Comparison of ENCODE assay signal across 8 mouse cellular contexts in genomic region chr5:114942074-114942765, GRCm38 (mm10). TPM values are rescaled to one million over a fixed set of nuclear protein-coding genes. Genes with fewer than 3 reads are reported as not detected.
DNase-seq lines count a peak whose midpoint lies in the region; ATAC-seq and TF ChIP-seq lines count a peak whose summit lies in the region.

TSS of gene 2210016L21Rik (plus strand) at chr5:114942158.

- WGBS in cerebellum, adult 2 months, result 1% methylated on average over 39 of the region's 39 CpGs
- WGBS in forebrain, postnatal 0 days, result 3% methylated on average over 39 of the region's 39 CpGs
- WGBS in lung, embryonic 15.5 days, result under 1% methylated on average over 39 of the region's 39 CpGs

- peak within 1 kb of the TSS; percentile 72 for H3K4me2 ChIP-seq in forebrain, postnatal 0 days (ENCODE audit: low read depth)
- peak within 1 kb of the TSS; percentile 77 for H3K4me2 ChIP-seq in lung, embryonic 15.5 days

- no peak for TF ChIP-seq CTCF in cerebellum, adult 2 months (IDR thresholded peaks at IDR 0.05; ENCODE audit: borderline replicate concordance, insufficient read depth, low read depth, low read length)
- TF ChIP-seq CTCF in forebrain, postnatal 0 days (IDR thresholded peaks at IDR 0.05; ENCODE audit: low read depth), result peak; percentile 57

- no peaks in the 10 kb centered on the region; the same call in 1 of the 2 replicates for H3K9me3 ChIP-seq in forebrain, postnatal 0 days (ENCODE audit: low read length)
- H3K9me3 ChIP-seq in lung, embryonic 15.5 days, result no peaks in the 10 kb centered on the region

- peak within 1 kb of the TSS; percentile 85 for H3K27ac ChIP-seq in cerebellum, adult 2 months (ENCODE audit: insufficient read depth, low read length)
- peak within 1 kb of the TSS; percentile 92 for H3K27ac ChIP-seq in forebrain, postnatal 0 days (ENCODE audit: low read depth, low read length)
- H3K27ac ChIP-seq in lung, embryonic 15.5 days, result peak within 1 kb of the TSS; percentile 85

- TF ChIP-seq POLR2A in cerebellum, adult 2 months (IDR thresholded peaks at IDR 0.05; ENCODE audit: borderline replicate concordance, insufficient read depth, low read length), result peak; percentile 86

- H3K4me3 ChIP-seq in cerebellum, adult 2 months (replicated peaks; ENCODE audit: insufficient read depth, low read depth, low read length), result peak within 1 kb of the TSS; percentile 93
- H3K4me3 ChIP-seq in forebrain, postnatal 0 days (ENCODE audit: low read depth, low read length), result peak within 1 kb of the TSS; percentile 81
- H3K4me3 ChIP-seq in lung, embryonic 15.5 days, result peak within 1 kb of the TSS; percentile 94

- no peaks in the 10 kb centered on the region for H3K27me3 ChIP-seq in cerebellum, adult 2 months (ENCODE audit: control insufficient read depth, insufficient read depth, low read length)
- H3K27me3 ChIP-seq in forebrain, postnatal 0 days (ENCODE audit: insufficient read depth, low read length), result no peaks in the 10 kb centered on the region
- no peaks in the 10 kb centered on the region for H3K27me3 ChIP-seq in lung, embryonic 15.5 days

- H3K9ac ChIP-seq in forebrain, postnatal 0 days, result peak within 1 kb of the TSS; percentile 96
- peak within 1 kb of the TSS; percentile 95 for H3K9ac ChIP-seq in lung, embryonic 15.5 days

- DNase-seq in MEL-GATA-1-ER (ENCODE audit: extremely low read depth, low read depth), result peak; percentile 82
- peak; percentile 87 to 89 for DNase-seq in cerebellum, adult 2 months
- DNase-seq in forebrain, postnatal 0 days, result peak; percentile 93
- peak; percentile 86 for DNase-seq in heart, postnatal 4 days
- DNase-seq in layer of hippocampus, adult 8-10 months (ENCODE audit: low spot score in 2 of 2), result peak; percentile 82 to 85
- DNase-seq in ovary, adult 18-20 months (ENCODE audit: low spot score), result peak; percentile 76
- DNase-seq in thymus, postnatal 0 days (ENCODE audit: low spot score), result peak; percentile 92

- peak; percentile 99 for ATAC-seq in forebrain, postnatal 0 days
- ATAC-seq in lung, embryonic 15.5 days (ENCODE audit: borderline replicate concordance, extremely low read depth, low FRiP score, low TSS enrichment), result peak; percentile 89

- peaks cover 4% of the 10 kb centered on the region; the same call in 1 of the 2 replicates for H3K4me1 ChIP-seq in cerebellum, adult 2 months (ENCODE audit: control insufficient read depth, insufficient read depth, low read length)
- H3K4me1 ChIP-seq in forebrain, postnatal 0 days (ENCODE audit: insufficient read depth), result 0 out of 2 replicates have a peak, but pooled peaks cover 8% of the 10 kb centered on the region
- H3K4me1 ChIP-seq in lung, embryonic 15.5 days, result peaks cover 6% of the 10 kb centered on the region

- peaks cover 17% of the 10 kb centered on the region for H3K36me3 ChIP-seq in forebrain, postnatal 0 days (ENCODE audit: insufficient read depth)
- H3K36me3 ChIP-seq in lung, embryonic 15.5 days, result peaks cover 14% of the 10 kb centered on the region

RNA-seq across cellular contexts. Expression of gene 2210016L21Rik, which starts in this region (rescaled TPM):
- polyA plus RNA-seq in cerebellum, adult 2 months (2012; rRNA removed), result 137 and 141 TPM in 2 replicates
- total RNA-seq in forebrain, postnatal 0 days (2014; rRNA removed), result 81.0 and 86.0 TPM in 2 replicates
- polyA plus RNA-seq in forebrain, postnatal 0 days (2015; fragmentation: Nextera tagmentation; extraction: Ambion mirVana), result 167 and 170 TPM in 2 replicates
- total RNA-seq in heart, postnatal 4 days (2021), result 10 to 100 TPM; 27.7 to 34.9 TPM
- total RNA-seq in layer of hippocampus, adult 8-10 months (2022), result 100 to 1,000 TPM; 183 to 208 (median 204) TPM
- 47.1 and 49.3 TPM in 2 replicates for polyA plus RNA-seq in lung, embryonic 15.5 days (2015; fragmentation: Nextera tagmentation; extraction: Ambion mirVana)
- polyA plus RNA-seq in thymus, postnatal 0 days (2015; fragmentation: Nextera tagmentation; extraction: Ambion mirVana), result 58.5 and 69.2 TPM in 2 replicates

Comparison
In these comparisons a context has a peak if more than half of its experiments do, and no peak if none do; other contexts are left out.
1. Peak in every context shown above with its lines: DNase-seq, ATAC-seq, H3K4me3 ChIP-seq and H3K27ac ChIP-seq.